Comparison of ENCODE assay signal across 8 mouse cellular contexts in genomic region chr2:128713548-128714003, GRCm38 (mm10). TPM values are rescaled to one million over a fixed set of nuclear protein-coding genes. Genes with fewer than 3 reads are reported as not detected.
DNase-seq lines count a peak whose midpoint lies in the region; ATAC-seq and TF ChIP-seq lines count a peak whose summit lies in the region.

No protein-coding gene starts in this region.

- H3K27ac ChIP-seq in forebrain, postnatal 0 days (ENCODE audit: low read depth, low read length) = no peak overlapping the region
- no peak overlapping the region for H3K27ac ChIP-seq in forebrain, embryonic 12.5 days
- peak overlapping the region; percentile 61 for H3K27ac ChIP-seq in neural tube, embryonic 11.5 days (ENCODE audit: low read depth, low read length)

- no peaks in the 10 kb centered on the region for H3K4me1 ChIP-seq in forebrain, postnatal 0 days (ENCODE audit: insufficient read depth)
- H3K4me1 ChIP-seq in forebrain, embryonic 12.5 days = peaks cover 20% of the 10 kb centered on the region
- H3K4me1 ChIP-seq in neural tube, embryonic 11.5 days (ENCODE audit: control insufficient read depth, insufficient read depth, low read length) = peaks cover 10% of the 10 kb centered on the region; the same call in 1 of the 2 replicates

- no peak for ATAC-seq in forebrain, postnatal 0 days
- no peak for ATAC-seq in forebrain, embryonic 12.5 days (ENCODE audit: low FRiP score)
- no peak for ATAC-seq in neural tube, embryonic 11.5 days (ENCODE audit: insufficient read depth, low FRiP score, low TSS enrichment)
- ATAC-seq in cerebellum, adult (ENCODE audit: insufficient number of reproducible peaks, low FRiP score, low TSS enrichment) = no peak
- no peak for ATAC-seq in CD4-positive, CD25-positive, alpha-beta regulatory T cell, adult 4 months

- no peak for TF ChIP-seq CTCF in forebrain, postnatal 0 days (IDR thresholded peaks at IDR 0.05; ENCODE audit: low read depth)

- H3K4me3 ChIP-seq in forebrain, postnatal 0 days (ENCODE audit: low read depth, low read length) = no peak overlapping the region
- no peak overlapping the region for H3K4me3 ChIP-seq in forebrain, embryonic 12.5 days (replicated peaks)
- H3K4me3 ChIP-seq in neural tube, embryonic 11.5 days (ENCODE audit: low read depth, low read length) = no peak overlapping the region

- H3K36me3 ChIP-seq in forebrain, postnatal 0 days (ENCODE audit: insufficient read depth) = no peaks in the 10 kb centered on the region
- H3K36me3 ChIP-seq in forebrain, embryonic 12.5 days (replicated peaks) = no peaks in the 10 kb centered on the region
- H3K36me3 ChIP-seq in neural tube, embryonic 11.5 days (ENCODE audit: control insufficient read depth, insufficient read depth, low read length) = no peaks in the 10 kb centered on the region

- H3K9ac ChIP-seq in forebrain, postnatal 0 days = no peak overlapping the region
- no peak overlapping the region for H3K9ac ChIP-seq in forebrain, embryonic 12.5 days
- no peak overlapping the region for H3K9ac ChIP-seq in neural tube, embryonic 11.5 days (ENCODE audit: low read length)

- H3K4me2 ChIP-seq in forebrain, postnatal 0 days (ENCODE audit: low read depth) = no peak overlapping the region
- no peak overlapping the region for H3K4me2 ChIP-seq in forebrain, embryonic 12.5 days
- no peak overlapping the region for H3K4me2 ChIP-seq in neural tube, embryonic 11.5 days (ENCODE audit: low read depth)

- H3K9me3 ChIP-seq in forebrain, postnatal 0 days (ENCODE audit: low read length) = no peaks in the 10 kb centered on the region
- H3K9me3 ChIP-seq in forebrain, embryonic 12.5 days = no peaks in the 10 kb centered on the region
- H3K9me3 ChIP-seq in neural tube, embryonic 11.5 days (ENCODE audit: control insufficient read depth, low read length) = no peaks in the 10 kb centered on the region

- peak; percentile 16 for DNase-seq in forebrain, postnatal 0 days
- DNase-seq in 416B (ENCODE audit: low read depth) = peak; percentile 50
- peak; percentile 43 for DNase-seq in heart, postnatal 4 days
- peak; percentile 84 to 88 for DNase-seq in kidney, postnatal 36 days
- DNase-seq in neural tube, embryonic 11.5 days (ENCODE audit: low spot score) = peak; percentile 74

- no peaks in the 10 kb centered on the region for H3K27me3 ChIP-seq in forebrain, postnatal 0 days (ENCODE audit: insufficient read depth, low read length)
- no peaks in the 10 kb centered on the region for H3K27me3 ChIP-seq in forebrain, embryonic 12.5 days
- no peaks in the 10 kb centered on the region for H3K27me3 ChIP-seq in neural tube, embryonic 11.5 days (ENCODE audit: control insufficient read depth, insufficient read depth, low read length)

- 50% methylated on average over 5 of the region's 5 CpGs for WGBS in forebrain, postnatal 0 days
- WGBS in forebrain, embryonic 12.5 days = 60% methylated on average over 5 of the region's 5 CpGs
- 46% methylated on average over 5 of the region's 5 CpGs for WGBS in neural tube, embryonic 11.5 days

RNA-seq across cellular contexts. Expression of gene Mertk, which starts 14.8 kb away (rescaled TPM):
- total RNA-seq in forebrain, postnatal 0 days (2014; rRNA removed) = 4.0 and 6.1 TPM in 2 replicates
- polyA plus RNA-seq in forebrain, postnatal 0 days (2015; fragmentation: Nextera tagmentation; extraction: Ambion mirVana) = 0.78 and 1.7 TPM in 2 replicates
- 2.2 and 2.7 TPM in 2 replicates for polyA plus RNA-seq in forebrain, embryonic 12.5 days (2016; fragmentation: Nextera tagmentation; extraction: Ambion mirVana)
- total RNA-seq in heart, postnatal 4 days (2021) = 1 to 10 TPM; 4.1 to 4.4 TPM
- polyA plus RNA-seq in neural tube, embryonic 11.5 days (2014; fragmentation: Nextera tagmentation; extraction: Ambion mirVana) = 4.0 and 5.0 TPM in 2 replicates
- polyA plus RNA-seq in CD4-positive, CD25-positive, alpha-beta regulatory T cell, adult 4 months (2017; shearing (Covaris generic)) = under 1 TPM; 0.15 to 0.51 TPM

RNA-seq across cellular contexts. Expression of gene Anapc1, which starts 26.4 kb away (rescaled TPM):
- 67.6 and 78.5 TPM in 2 replicates for total RNA-seq in forebrain, postnatal 0 days (2014; rRNA removed)
- 17.7 and 25.2 TPM in 2 replicates for polyA plus RNA-seq in forebrain, postnatal 0 days (2015; fragmentation: Nextera tagmentation; extraction: Ambion mirVana)
- 98.8 and 99.9 TPM in 2 replicates for polyA plus RNA-seq in forebrain, embryonic 12.5 days (2016; fragmentation: Nextera tagmentation; extraction: Ambion mirVana)
- total RNA-seq in heart, postnatal 4 days (2021) = 10 to 100 TPM; 77.7 to 82.5 TPM
- 94.1 and 98.8 TPM in 2 replicates for polyA plus RNA-seq in neural tube, embryonic 11.5 days (2014; fragmentation: Nextera tagmentation; extraction: Ambion mirVana)
- 10 to 100 TPM; 44.4 to 57.1 TPM for polyA plus RNA-seq in CD4-positive, CD25-positive, alpha-beta regulatory T cell, adult 4 months (2017; shearing (Covaris generic))

Comparison
In these comparisons a context has a peak if more than half of its experiments do, and no peak if none do; other contexts are left out.
1. DNase-seq: peak in every context shown above with its lines; median percentile 86 in kidney, postnatal 36 days; 74 in neural tube, embryonic 11.5 days; 50 in 416B; 43 in heart, postnatal 4 days; 16 in forebrain, postnatal 0 days.